Mouse (Mus musculus): ENCODE results near the gene Kmt2d.

DNA sequence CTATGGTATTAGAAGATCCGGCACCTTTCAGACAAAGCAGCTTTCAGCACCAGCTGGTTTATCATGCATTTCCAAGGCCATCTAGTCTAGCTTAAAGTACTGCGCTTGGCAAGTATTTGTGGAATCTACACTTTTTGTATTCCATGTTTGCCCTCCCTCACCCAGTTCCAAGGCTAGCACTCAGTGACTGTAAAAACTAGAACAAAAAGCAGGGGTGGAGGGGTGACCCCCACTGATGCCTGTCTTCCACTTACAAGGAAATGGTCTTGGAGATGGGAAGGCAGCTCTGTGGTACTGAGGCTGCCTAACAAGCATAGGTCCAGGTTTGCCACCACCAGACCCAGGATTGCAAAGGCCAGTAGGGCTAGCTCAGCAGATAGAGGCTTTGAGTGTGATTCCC is 31.6 kb upstream of the Kmt2d start:
- TF ChIP-seq CTCF (conservative IDR thresholded peaks at IDR 0.05 in 1 of 2, IDR thresholded peaks at IDR 0.05 in 1 of 2; ENCODE audit: low read depth in 2 of 2, low read length in 2 of 2) (no peak), MYC (IDR thresholded peaks at IDR 0.05; ENCODE audit: low read depth, low read length) (no peak), GABPA (IDR thresholded peaks at IDR 0.05; ENCODE audit: insufficient replicate concordance, low read depth, low read length) (no peak), POLR2A (IDR thresholded peaks at IDR 0.05; ENCODE audit: low read depth, low read length) (no peak)
